Mouse (Mus musculus) heart, postnatal 10 days (tissue): ENCODE measurements around the gene Cyp19a1. TPM values are rescaled to one million over a fixed set of nuclear protein-coding genes. Genes with fewer than 3 reads are reported as not detected.

ENCODE experiments used
- DNase-seq, 2 experiments: peaks; one replicate each; pipeline ENCODE4 v3.0.0; 2021
- intact Hi-C: fragments of 180-260 bp; cut with DNase I; formaldehyde crosslinking; loops from one replicate; pipeline ENCODE4 v1.15.1; 2025
- total RNA-seq, 2 experiments: library from RNA; stranded (reverse); gene quantifications; 2 replicates each; pipeline ENCODE4 v1.2.3; 2021

Gene Cyp19a1
- total RNA-seq, 2 experiments from 2014 or later: not detected

DNA sequence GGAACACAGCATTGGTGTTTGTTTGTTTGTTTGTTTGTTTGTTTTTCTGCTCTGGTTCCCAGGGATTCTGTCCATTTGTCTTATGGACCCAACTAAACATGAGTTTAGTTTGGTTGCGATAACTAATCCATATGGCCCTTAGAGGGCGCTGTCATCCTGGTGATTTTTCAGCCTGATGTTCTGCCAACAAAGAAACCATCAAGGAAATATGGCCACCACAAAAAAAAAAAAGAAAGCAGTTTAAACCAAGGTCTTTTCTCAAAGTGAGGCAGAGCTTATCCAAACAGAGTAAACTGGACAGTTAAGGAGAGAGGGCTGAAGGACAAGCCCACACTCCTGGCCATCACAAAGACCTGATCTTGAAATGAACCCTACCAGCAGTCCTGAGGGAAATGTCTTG, 86.6 kb downstream of the Cyp19a1 start:
- peak; percentile 43 to 60 for DNase-seq
- intact Hi-C loops: loop anchor here (2.0 to 5.0 kb wide), 4 partner anchors 141 to 366 kb away; no protein-coding TSS in a partner anchor

DNA sequence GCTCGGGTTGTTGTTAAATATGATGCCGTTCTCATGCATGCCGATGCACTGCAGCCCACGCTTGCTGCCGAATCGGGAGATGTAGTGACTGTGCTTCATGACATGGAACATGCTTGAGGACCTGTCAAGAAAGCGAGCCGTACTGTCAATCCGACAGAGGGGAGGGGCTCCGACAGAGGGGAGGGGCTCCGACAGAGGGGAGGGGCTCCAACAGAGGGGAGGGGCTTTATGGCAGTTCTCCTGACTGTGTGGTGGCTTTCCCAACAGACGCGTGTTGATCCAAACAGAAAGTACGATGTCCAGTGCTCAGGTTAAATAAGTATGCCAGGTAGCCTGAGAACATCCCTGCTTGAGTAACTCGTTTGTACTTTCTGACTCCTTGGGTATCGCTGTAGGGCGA, 87.7 kb downstream of the Cyp19a1 start:
- intact Hi-C loops: loop anchor here (2.0 to 5.0 kb wide), 4 partner anchors 143 to 367 kb away; no protein-coding TSS in a partner anchor
- no peak for DNase-seq

GRCm38 (mm10) chr9:54169489-54169888, 98.4 kb downstream of the Cyp19a1 start:
- DNase-seq: no peak
- intact Hi-C loops: loop anchor here (2.0 kb wide), 1 partner anchor 153 kb away; no protein-coding TSS in a partner anchor

GRCm38 (mm10) chr9:54168425-54168824, 99.5 kb downstream of the Cyp19a1 start:
- DNase-seq: no peak
- intact Hi-C loops: loop anchor here (2.0 kb wide), 1 partner anchor 154 kb away; no protein-coding TSS in a partner anchor

- peak in 1 of 2 experiments; percentile 13 for DNase-seq
- intact Hi-C loops: no loop called here
Observed at GRCm38 (mm10) chr9:54163117-54163516, 104.8 kb downstream of the Cyp19a1 start.

GRCm38 (mm10) chr9:54153679-54154078, 114.2 kb downstream of the Cyp19a1 start:
- intact Hi-C loops: no loop called here
- DNase-seq: no peak

DNA sequence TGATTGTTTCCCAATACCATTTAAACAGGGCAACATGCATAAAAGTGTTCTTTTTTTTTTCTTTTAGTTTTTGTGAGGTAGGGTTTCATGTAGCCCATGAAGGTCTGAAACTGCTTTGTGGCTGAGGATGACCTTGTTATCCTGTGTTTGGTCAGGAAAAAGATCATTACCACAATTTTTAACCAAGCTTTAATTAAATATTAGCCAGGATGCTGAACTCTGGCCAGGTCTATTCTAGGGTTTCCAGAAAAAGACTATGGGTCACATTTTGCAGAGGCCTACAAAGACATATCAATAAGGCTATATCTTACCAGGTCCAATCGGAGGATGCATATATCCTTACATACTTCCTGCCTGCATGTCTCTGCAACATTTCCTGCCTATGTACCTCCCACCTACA, 128.7 kb downstream of the Cyp19a1 start:
- DNase-seq: no peak
- intact Hi-C loops: no loop called here

Other genes starting within 250 kb of the Cyp19a1 start
- under 1 TPM; 0.22 to 0.32 TPM for gene Tnfaip8l3, start 199.7 kb downstream of the Cyp19a1 start, total RNA-seq
- gene Gldn, start 18.4 kb upstream of the Cyp19a1 start, total RNA-seq: under 1 TPM; 0.10 to 0.24 TPM
- 10 to 100 TPM; 19.1 to 22.1 TPM for gene Dmxl2, start 233.5 kb upstream of the Cyp19a1 start, total RNA-seq